Mouse (Mus musculus) limb, embryonic 13.5 days (tissue): Measurements from ENCODE around the gene Gata2. TPM values are rescaled to one million over a fixed set of nuclear protein-coding genes. Genes with fewer than 3 reads are reported as not detected.

Experiments used
- ATAC-seq: fragments of 200-750 bp; cut with Nextera tagmentation; 2 replicates; pipeline ENCODE4 v1.8.0; 2017; ENCODE audit warnings: low read depth, moderate number of reproducible peaks, moderate TSS enrichment; ENCODE audit not compliant: low FRiP score
- H3K27ac ChIP-seq: fragments of 300-500 bp; sonication (generic); 2 replicates; pipeline ENCODE4 v1.5.1; 2015; ENCODE audit warnings: inconsistent platforms, mild to moderate bottlenecking, moderate library complexity
- H3K27me3 ChIP-seq: fragments of 300-500 bp; sonication (generic); 2 replicates; pipeline ENCODE4 v1.6.1; 2015; ENCODE audit warnings: mild to moderate bottlenecking, inconsistent platforms
- H3K36me3 ChIP-seq: fragments of 300-500 bp; sonication (generic); 2 replicates; pipeline ENCODE4 v1.6.1; 2015; ENCODE audit warnings: inconsistent platforms, mild to moderate bottlenecking, moderate library complexity
- H3K4me1 ChIP-seq: fragments of 300-500 bp; sonication (generic); 2 replicates; pipeline ENCODE4 v1.6.1; 2015; ENCODE audit warnings: inconsistent platforms
- H3K4me2 ChIP-seq: fragments of 300-500 bp; sonication (generic); replicated peaks from 2 replicates; pipeline ENCODE4 v1.6.1; 2015; ENCODE audit warnings: inconsistent platforms, mild to moderate bottlenecking, moderate library complexity
- H3K4me3 ChIP-seq: fragments of 300-500 bp; sonication (generic); 2 replicates; pipeline ENCODE4 v1.5.1; 2015; ENCODE audit warnings: moderate library complexity, mild to moderate bottlenecking, inconsistent platforms
- H3K9ac ChIP-seq: fragments of 300-500 bp; sonication (generic); 2 replicates; pipeline ENCODE4 v1.6.1; 2015; ENCODE audit warnings: mild to moderate bottlenecking, inconsistent platforms
- H3K9me3 ChIP-seq: fragments of 300-500 bp; sonication (generic); 2 replicates; pipeline ENCODE4 v1.6.1; 2016; ENCODE audit warnings: inconsistent platforms
- WGBS: fragments of 180-500 bp; shearing (Covaris S2); methylation state at CpG from one replicate; pipeline ENCODE4 v1.1.7; 2015; 5-methylcytosine and 5-hydroxymethylcytosine counted together
- polyA plus RNA-seq: library from polyadenylated mRNA; unstranded; fragments of >200 nt; fragmentation: Nextera tagmentation; extraction: Ambion mirVana; gene quantifications from 2 replicates; pipeline ENCODE4 v1.2.1, GENCODE M21; 2015

The Gata2 gene
- polyA plus RNA-seq, 1 experiment from 2014 or later: 12.0 TPM

DNA sequence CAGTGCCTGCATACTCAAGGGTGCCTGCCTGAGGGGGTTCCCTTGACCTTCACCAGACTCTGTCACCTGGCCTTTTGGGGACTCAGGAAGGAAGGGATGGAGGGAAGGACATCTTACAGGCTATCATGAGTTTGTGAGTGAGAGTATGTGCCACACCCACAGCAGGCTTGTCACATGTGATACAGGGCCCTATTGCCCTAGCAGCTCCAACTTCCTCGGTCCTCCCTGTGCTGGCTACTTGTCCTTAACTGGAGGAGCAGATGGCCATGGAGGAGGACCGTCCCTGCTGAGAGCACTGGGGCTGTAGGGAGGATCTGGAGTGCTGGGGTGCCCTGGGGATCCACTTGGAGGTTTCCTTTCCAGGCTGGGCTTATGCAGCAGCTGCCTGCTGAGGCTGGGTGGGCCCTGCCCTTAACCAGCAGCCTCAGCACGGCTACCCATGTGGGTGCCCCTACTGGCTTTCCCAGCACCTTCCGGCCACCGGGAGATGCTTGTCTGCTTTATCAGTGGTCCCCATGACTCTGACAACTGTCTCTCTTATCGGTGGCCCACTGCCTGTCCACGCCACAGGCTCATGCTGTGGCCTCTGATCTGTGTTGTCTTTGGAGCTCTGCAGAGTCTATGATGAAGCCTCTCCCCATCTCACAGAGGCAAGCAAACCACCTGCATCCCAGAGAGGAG lies 58.2 kb downstream of the Gata2 start:
- Histone ChIP-seq H3K4me1 (no peaks in the 10 kb centered on the region), H3K9me3 (no peaks in the 10 kb centered on the region), H3K36me3 (peaks cover 12% of the 10 kb centered on the region), H3K27me3 (no peaks in the 10 kb centered on the region), H3K4me3 (no peak overlapping the region), H3K9ac (no peak overlapping the region), H3K27ac (no peak overlapping the region), H3K4me2 (no peak overlapping the region)
- ATAC-seq: no peak
- WGBS: 86% methylated on average over 7 of the region's 7 CpGs

- Histone ChIP-seq H3K9me3 (no peaks in the 10 kb centered on the region), H3K9ac (no peak overlapping the region), H3K4me1 (no peaks in the 10 kb centered on the region), H3K27ac (no peak overlapping the region), H3K27me3 (no peaks in the 10 kb centered on the region), H3K4me2 (no peak overlapping the region), H3K4me3 (no peak overlapping the region), H3K36me3 (peaks cover 23% of the 10 kb centered on the region)
- no peak for ATAC-seq
- 81% methylated on average over 6 of the region's 6 CpGs for WGBS
Measured at GRCm38 (mm10) chr6:88254082-88254481, 60.4 kb downstream of the Gata2 start.

- no peak for ATAC-seq
- 80% methylated on average over 4 of the region's 4 CpGs for WGBS
- no peak overlapping the region for H3K4me3 ChIP-seq
- H3K27me3 ChIP-seq: no peaks in the 10 kb centered on the region
- no peak overlapping the region for H3K4me2 ChIP-seq
- no peak overlapping the region for H3K27ac ChIP-seq
- H3K9ac ChIP-seq: no peak overlapping the region
- no peaks in the 10 kb centered on the region for H3K9me3 ChIP-seq
- no peaks in the 10 kb centered on the region for H3K4me1 ChIP-seq
- peaks cover 23% of the 10 kb centered on the region for H3K36me3 ChIP-seq
Measured at GRCm38 (mm10) chr6:88255435-88255834, 61.7 kb downstream of the Gata2 start.

Other genes starting within 250 kb of the Gata2 start
- gene H1fx, start 212.3 kb upstream of the Gata2 start, polyA plus RNA-seq: 27.8 and 40.0 TPM in 2 replicates
- gene Rab7, start 148.6 kb upstream of the Gata2 start, polyA plus RNA-seq: 184 and 186 TPM in 2 replicates
- 391 and 427 TPM in 2 replicates for gene Rpn1, start 109.4 kb upstream of the Gata2 start, polyA plus RNA-seq
- not detected in 2 replicates for gene Dnajb8, start 28.4 kb downstream of the Gata2 start, polyA plus RNA-seq